Mouse (Mus musculus): ENCODE data around the gene Sf3a3. TPM values are rescaled to one million over a fixed set of nuclear protein-coding genes. Genes with fewer than 3 reads are reported as not detected.

The Sf3a3 gene
- polyA plus RNA-seq, 1 experiment from 2014 or later = 175 TPM

DNA sequence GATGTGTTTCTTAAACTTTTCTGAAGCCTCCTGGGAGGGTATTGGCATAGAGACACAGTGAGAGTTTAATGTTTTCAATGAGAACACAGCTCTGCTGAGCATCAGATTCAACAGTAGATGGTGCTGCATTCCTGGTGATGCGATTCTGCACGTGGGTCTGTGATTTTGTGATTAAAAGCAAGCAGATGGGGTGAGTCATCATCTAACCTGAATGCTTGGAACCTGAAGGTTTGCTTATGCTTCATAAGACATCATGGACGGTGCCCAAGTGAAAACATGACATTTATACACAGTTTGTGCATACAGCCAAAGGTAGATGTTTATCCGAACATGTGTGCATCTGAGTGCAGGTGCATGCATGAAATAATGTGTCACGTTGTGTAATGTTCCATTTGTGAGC is 56.0 kb downstream of the Sf3a3 start:
- 73% methylated on average over 5 of the region's 5 CpGs for WGBS

GRCm38 (mm10) chr4:124772125-124772524 is 57.5 kb downstream of the Sf3a3 start:
- no peaks in the 10 kb centered on the region for H3K9me3 ChIP-seq (replicated peaks)
- H3K4me2 ChIP-seq = no peak overlapping the region
- H3K36me3 ChIP-seq = no peaks in the 10 kb centered on the region
- no peak overlapping the region for H3K9ac ChIP-seq
- WGBS = 60% methylated on average over 4 of the region's 4 CpGs
- H3K4me3 ChIP-seq (replicated peaks) = no peak overlapping the region
- no peaks in the 10 kb centered on the region for H3K27me3 ChIP-seq
- H3K4me1 ChIP-seq = no peaks in the 10 kb centered on the region
- 0 out of 2 replicates have a peak, but pooled peaks have one; percentile 33 for ATAC-seq (replicated peaks; ENCODE audit: low FRiP score)
- peak overlapping the region; percentile 51; the same call in 1 of the 2 replicates for H3K27ac ChIP-seq

More for the DNA sequence above, 56.0 kb downstream of the Sf3a3 start:
- H3K9ac ChIP-seq = no peak overlapping the region
- no peak overlapping the region for H3K4me2 ChIP-seq
- no peak for ATAC-seq (replicated peaks; ENCODE audit: low FRiP score)
- H3K4me1 ChIP-seq = peaks cover 3% of the 10 kb centered on the region; the same call in 1 of the 2 replicates
- no peaks in the 10 kb centered on the region for H3K9me3 ChIP-seq (replicated peaks)
- no peak overlapping the region for H3K27ac ChIP-seq
- H3K36me3 ChIP-seq = no peaks in the 10 kb centered on the region
- no peak overlapping the region for H3K4me3 ChIP-seq (replicated peaks)
- no peaks in the 10 kb centered on the region for H3K27me3 ChIP-seq

GRCm38 (mm10) chr4:124773449-124773848 is 58.9 kb downstream of the Sf3a3 start:
- Histone ChIP-seq H3K9me3 (replicated peaks) (no peaks in the 10 kb centered on the region), H3K4me3 (replicated peaks) (no peak overlapping the region), H3K4me1 (no peaks in the 10 kb centered on the region), H3K27me3 (no peaks in the 10 kb centered on the region), H3K36me3 (peaks cover 6% of the 10 kb centered on the region; the same call in 1 of the 2 replicates), H3K4me2 (no peak overlapping the region), H3K9ac (no peak overlapping the region), H3K27ac (no peak overlapping the region)
- WGBS = 88% methylated on average over 2 of the region's 2 CpGs
- ATAC-seq (replicated peaks; ENCODE audit: low FRiP score) = no peak

GRCm38 (mm10) chr4:124773995-124774394 is 59.4 kb downstream of the Sf3a3 start:
- 94% methylated on average over 6 of the region's 6 CpGs for WGBS
- no peaks in the 10 kb centered on the region for H3K9me3 ChIP-seq (replicated peaks)
- peaks cover 8% of the 10 kb centered on the region for H3K36me3 ChIP-seq
- no peak overlapping the region for H3K9ac ChIP-seq
- H3K4me3 ChIP-seq (replicated peaks) = no peak overlapping the region
- H3K27me3 ChIP-seq = no peaks in the 10 kb centered on the region
- H3K27ac ChIP-seq = no peak overlapping the region
- H3K4me1 ChIP-seq = no peaks in the 10 kb centered on the region
- ATAC-seq (replicated peaks; ENCODE audit: low FRiP score) = no peak
- H3K4me2 ChIP-seq = no peak overlapping the region

DNA sequence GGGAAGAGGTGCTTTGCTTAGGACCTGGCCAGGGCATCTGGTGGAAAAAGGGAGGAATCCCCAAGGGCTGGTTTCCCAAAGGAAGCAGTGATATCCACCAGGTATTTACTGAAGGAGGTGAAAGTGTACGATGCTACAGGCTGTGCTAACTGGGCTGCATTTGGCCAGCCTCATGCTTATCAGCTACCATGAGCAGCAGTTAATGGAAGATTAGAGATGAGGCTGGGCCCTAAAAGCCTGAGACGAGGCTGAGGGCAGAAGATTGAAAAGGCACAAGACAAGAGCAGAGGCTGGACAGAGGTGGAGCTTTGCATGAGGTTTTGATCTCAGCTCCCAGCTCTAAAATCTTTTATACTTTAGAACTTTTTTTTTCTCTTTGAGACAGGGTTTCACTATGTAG is 59.9 kb downstream of the Sf3a3 start:
- H3K4me2 ChIP-seq = no peak overlapping the region
- no peak overlapping the region for H3K27ac ChIP-seq
- no peaks in the 10 kb centered on the region for H3K4me1 ChIP-seq
- peaks cover 12% of the 10 kb centered on the region for H3K36me3 ChIP-seq
- H3K27me3 ChIP-seq = no peaks in the 10 kb centered on the region
- H3K9ac ChIP-seq = no peak overlapping the region
- no peak overlapping the region for H3K4me3 ChIP-seq (replicated peaks)
- no peak; the same call in 1 of the 2 replicates for ATAC-seq (replicated peaks; ENCODE audit: low FRiP score)
- WGBS = 65% methylated on average over 2 of the region's 2 CpGs
- H3K9me3 ChIP-seq (replicated peaks) = no peaks in the 10 kb centered on the region

DNA sequence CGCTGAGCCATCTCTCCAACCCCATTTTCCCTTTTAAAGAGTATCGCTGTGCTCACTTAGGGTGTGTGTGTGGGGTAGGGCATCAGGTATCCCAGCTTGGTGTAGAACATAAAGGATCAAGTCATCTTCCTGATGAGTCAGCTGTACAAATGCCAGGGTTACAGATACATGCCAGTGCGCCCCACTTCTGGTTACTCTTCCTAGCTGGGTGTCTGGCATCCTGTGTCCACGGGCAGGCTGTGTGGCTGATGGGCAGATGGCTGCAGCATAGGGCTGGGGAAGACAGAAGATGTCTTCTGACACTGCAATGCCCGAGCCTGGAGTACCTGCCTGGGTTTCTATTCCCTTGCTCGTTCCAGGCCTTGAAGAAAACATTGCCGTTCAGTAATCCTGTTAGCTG is 66.8 kb downstream of the Sf3a3 start:
- Histone ChIP-seq H3K4me2 (no peak overlapping the region), H3K9me3 (replicated peaks) (no peaks in the 10 kb centered on the region), H3K27ac (no peak overlapping the region), H3K27me3 (no peaks in the 10 kb centered on the region), H3K4me3 (replicated peaks) (no peak overlapping the region), H3K9ac (no peak overlapping the region), H3K36me3 (peaks cover 75% of the 10 kb centered on the region), H3K4me1 (peaks cover 19% of the 10 kb centered on the region)
- ATAC-seq (replicated peaks; ENCODE audit: low FRiP score) = no peak
- WGBS = 94% methylated on average over 7 of the region's 7 CpGs

MicroRNA genes within 50 kb of the gene (microRNA counts, 519-probe panel; counts per million panel counts)
- 1,034 counts per million, percentile 2 among the panel's probes with 10 or more counts for microRNA mmu-miR-697
- microRNA mmu-miR-698 = 31.7 counts per million

Small RNA genes within 50 kb of the gene (microRNA-seq; reads per million reads assigned to microRNA genes)
- gene Gm24721 = not detected
- gene Mir697 = not detected
- not detected for gene Mir698

Other genes starting within 250 kb of the Sf3a3 start
- not detected in 2 replicates for gene 3100002H09Rik, start 104.0 kb upstream of the Sf3a3 start, polyA plus RNA-seq (2015; fragmentation: Nextera tagmentation; extraction: Ambion mirVana)
- gene Pou3f1, start 58.0 kb upstream of the Sf3a3 start, polyA plus RNA-seq (2015; fragmentation: Nextera tagmentation; extraction: Ambion mirVana) = 0.62 and 0.69 TPM in 2 replicates
- gene Utp11, start 21.2 kb upstream of the Sf3a3 start, polyA plus RNA-seq (2015; fragmentation: Nextera tagmentation; extraction: Ambion mirVana) = 78.5 and 81.9 TPM in 2 replicates
- 8.4 and 12.4 TPM in 2 replicates for gene Fhl3, start 14.1 kb upstream of the Sf3a3 start, polyA plus RNA-seq (2015; fragmentation: Nextera tagmentation; extraction: Ambion mirVana)
- gene Inpp5b, start 27.1 kb downstream of the Sf3a3 start, polyA plus RNA-seq (2015; fragmentation: Nextera tagmentation; extraction: Ambion mirVana) = 29.6 and 33.7 TPM in 2 replicates
- gene Mtf1, start 87.3 kb downstream of the Sf3a3 start, polyA plus RNA-seq (2015; fragmentation: Nextera tagmentation; extraction: Ambion mirVana) = 14.2 and 15.5 TPM in 2 replicates
- gene Yrdc, start 135.9 kb downstream of the Sf3a3 start, polyA plus RNA-seq (2015; fragmentation: Nextera tagmentation; extraction: Ambion mirVana) = 35.0 and 42.5 TPM in 2 replicates
- 46.9 and 50.3 TPM in 2 replicates for gene 1110065P20Rik, start 136.4 kb downstream of the Sf3a3 start, polyA plus RNA-seq (2015; fragmentation: Nextera tagmentation; extraction: Ambion mirVana)
- 0.49 and 0.71 TPM in 2 replicates for gene Maneal, start 147.4 kb downstream of the Sf3a3 start, polyA plus RNA-seq (2015; fragmentation: Nextera tagmentation; extraction: Ambion mirVana)
- gene Epha10, start 166.1 kb downstream of the Sf3a3 start, polyA plus RNA-seq (2015; fragmentation: Nextera tagmentation; extraction: Ambion mirVana) = 0.10 and 0.21 TPM in 2 replicates
- gene 9930104L06Rik, start 222.3 kb downstream of the Sf3a3 start, polyA plus RNA-seq (2015; fragmentation: Nextera tagmentation; extraction: Ambion mirVana) = 12.6 and 12.7 TPM in 2 replicates
- gene Cdca8, start 224.5 kb downstream of the Sf3a3 start, polyA plus RNA-seq (2015; fragmentation: Nextera tagmentation; extraction: Ambion mirVana) = 149 and 151 TPM in 2 replicates

Data from kidney, embryonic 15.5 days (tissue).